Mouse (Mus musculus): ENCODE data around the gene 4930556J24Rik. TPM values are rescaled to one million over a fixed set of nuclear protein-coding genes. Genes with fewer than 3 reads are reported as not detected.
"Not testable (repeated sequence)": the region's sequence is repeated elsewhere in the genome, so short reads cannot be mapped to it uniquely, and the experiment has no call there.

The 4930556J24Rik gene
- total RNA-seq, 1 experiment from 2014 or later, result not detected

DNA sequence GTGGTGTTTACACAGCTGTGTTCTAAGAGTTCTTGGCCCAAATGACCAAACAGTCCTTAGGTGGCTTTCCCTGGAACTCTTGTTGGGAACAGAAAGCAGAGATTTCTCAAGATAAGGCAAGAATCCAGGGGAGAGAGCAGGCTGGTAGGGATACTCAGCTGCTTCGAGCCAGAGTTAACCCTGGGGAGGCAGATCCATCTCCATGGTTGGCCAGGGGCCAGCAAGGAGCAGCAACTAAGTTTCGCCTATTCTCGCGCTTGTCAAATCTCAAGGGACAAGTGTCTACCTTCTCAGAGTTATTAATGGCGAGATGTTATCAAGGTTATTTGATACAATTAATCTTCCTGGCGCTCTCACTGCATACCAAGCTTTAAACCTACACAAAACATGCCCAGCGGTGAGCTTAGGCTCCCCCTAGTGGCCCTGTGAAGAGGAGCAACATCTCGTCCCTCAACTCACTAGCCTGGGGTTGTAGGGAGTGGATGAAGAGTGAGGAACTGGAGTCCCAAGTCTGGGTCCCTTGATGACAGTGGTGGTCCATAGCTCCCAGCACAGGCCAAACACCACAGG is 55.2 kb downstream of the 4930556J24Rik start:
- DNase-seq, result peak; percentile 74

DNA sequence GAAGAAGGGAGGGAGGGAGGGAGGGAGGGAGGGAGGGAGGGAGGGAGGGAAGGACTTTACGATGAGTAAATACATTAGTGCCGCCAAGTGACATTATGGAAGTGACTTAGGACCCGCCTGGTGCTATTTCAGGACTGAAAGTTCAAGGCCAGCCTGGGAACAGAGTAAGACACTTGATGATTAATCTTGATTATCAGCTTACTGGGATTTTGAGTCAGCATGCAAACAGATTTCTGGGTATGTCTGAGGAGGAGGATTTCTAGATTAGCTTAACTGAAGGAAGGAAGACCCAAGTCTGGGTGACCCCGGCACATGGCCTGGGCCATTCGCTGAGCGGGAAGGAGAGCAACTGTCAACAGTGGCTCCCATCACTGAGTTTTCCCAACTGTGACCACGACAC is 56.1 kb downstream of the 4930556J24Rik start:
- peak; percentile 70 for DNase-seq

- peak; percentile 49 for DNase-seq
These were observed 57.8 kb downstream of the 4930556J24Rik start for GRCm38 (mm10) chr11:3918738-3919137.

GRCm38 (mm10) chr11:3914109-3914840 is 62.3 kb downstream of the 4930556J24Rik start, which contains the start of gene Slc35e4:
Slc35e4 (minus strand) TSS chr11:3914664.
- peak; percentile 92 for DNase-seq

DNA sequence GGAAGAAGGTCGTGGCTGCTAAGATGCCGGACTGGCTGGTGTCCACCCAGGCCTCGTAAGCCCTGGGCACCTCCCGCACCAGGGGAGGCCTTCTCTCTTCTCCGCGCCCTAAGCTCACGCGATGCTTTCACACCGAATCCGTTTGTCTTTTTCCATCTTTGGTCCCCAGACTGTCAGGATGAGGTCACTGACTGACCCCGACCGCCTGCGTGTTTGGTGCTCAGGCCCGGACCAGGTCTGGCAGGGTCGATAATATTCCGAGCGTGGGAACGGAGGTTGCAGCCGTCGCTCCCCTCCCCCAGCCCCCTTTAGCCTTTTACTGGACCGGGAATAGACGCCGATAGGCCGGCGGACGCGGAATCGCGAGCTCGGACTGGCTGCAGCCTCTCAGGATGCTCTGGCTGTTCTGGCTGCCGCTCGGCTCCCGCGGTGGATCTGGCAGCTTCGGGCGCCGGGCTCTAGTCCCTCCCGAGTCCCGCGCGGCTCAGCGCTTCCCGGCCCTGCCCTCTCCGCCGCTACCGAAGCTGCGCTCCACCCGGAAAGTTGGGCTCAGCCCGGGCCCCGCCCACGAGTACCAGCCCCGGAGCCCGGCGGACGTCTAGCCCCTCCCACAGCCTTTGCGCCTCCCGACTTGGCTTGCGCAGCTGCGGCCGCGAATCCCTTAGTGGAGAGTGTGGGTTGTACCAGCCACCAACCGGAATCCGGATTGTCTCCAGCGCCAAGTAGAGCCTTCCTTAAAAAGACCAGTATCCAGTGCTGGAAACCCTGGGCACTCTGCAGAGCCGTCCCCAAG is 63.1 kb downstream of the 4930556J24Rik start:
- peak; percentile 95 for DNase-seq

DNA sequence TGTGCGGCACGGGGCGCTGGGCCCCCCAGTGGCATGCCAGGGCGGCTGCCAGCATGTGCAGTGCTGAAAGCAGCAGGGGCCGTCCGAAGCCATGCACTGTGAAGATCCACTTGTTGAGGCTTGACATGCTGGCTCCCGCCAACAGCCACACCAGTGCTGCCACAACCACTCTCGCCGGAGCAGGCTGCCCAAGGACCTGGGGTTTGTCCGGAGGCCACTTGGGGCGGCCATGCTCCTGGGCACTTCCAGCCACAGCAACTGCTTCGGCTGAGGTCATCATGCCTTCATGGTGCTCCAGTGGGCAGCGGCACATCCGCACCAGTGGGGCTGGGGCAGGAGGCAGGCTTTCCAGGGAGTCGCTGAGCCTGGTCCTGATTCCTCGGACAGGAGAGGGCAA is 63.7 kb downstream of the 4930556J24Rik start:
- peak; percentile 62 for DNase-seq

DNA sequence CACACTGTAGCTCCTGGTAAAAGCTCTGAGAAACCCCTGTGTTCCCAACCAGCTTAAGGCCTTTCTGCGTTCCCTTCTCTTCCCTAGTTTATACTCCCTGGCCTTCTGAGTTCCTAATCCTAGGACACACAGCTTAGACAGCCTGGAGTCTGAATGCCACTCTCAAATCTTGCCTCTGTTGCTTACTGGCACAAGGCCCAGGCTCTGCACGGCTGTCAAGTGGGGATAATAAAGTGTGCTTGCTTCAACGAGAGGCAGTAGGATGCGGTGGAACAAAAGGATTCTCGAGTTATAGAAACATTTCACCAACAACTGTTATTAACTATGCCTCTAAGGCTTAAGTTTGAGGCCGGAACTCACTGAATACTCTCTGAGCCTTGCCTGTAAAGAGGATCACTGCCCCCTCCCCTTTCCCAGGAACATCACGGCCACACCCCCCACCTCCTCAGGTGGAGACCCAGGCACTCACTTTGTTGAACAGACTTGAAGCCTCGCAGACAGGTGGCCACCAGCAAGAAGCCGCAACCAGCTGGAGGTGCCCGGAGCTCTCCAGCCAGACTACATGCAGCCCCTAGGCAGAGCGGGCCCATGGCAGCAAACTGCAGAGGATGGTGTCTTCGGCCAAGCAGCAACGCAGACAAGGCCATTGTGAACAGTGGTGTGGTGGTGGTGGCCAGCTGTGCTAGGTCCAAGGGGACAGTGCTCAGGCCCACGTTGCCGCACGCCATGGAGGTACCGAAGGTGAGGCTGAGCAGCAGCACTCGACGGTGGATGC is 64.3 kb downstream of the 4930556J24Rik start:
- peak; percentile 52 for DNase-seq

GRCm38 (mm10) chr11:3911440-3911839 is 65.1 kb downstream of the 4930556J24Rik start:
- not testable (repeated sequence) for DNase-seq

- DNase-seq, result no peak
These were observed 65.9 kb downstream of the 4930556J24Rik start for GRCm38 (mm10) chr11:3910513-3911310.

DNA sequence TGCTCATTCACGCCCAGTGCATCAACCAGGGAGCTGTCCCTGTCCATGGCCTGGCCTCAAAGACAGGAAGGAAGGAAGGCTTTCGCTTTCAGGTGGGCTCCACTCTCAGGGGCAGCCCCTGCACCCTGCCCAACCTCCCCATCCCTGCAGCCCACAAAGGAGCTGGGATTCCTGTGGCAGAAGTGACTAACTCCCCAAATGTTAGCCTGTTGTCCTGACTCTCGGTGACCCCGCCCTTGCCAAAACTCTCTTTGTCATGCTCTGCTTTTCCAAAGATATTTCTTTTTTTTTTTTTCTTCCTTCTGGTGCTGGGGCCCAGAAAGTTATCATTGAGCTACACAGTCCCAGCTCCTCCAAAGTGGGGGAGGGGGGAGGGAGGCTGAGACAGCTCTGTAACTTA is 67.3 kb downstream of the 4930556J24Rik start:
- DNase-seq, result no peak

- peak; percentile 39 for DNase-seq
These were observed 71.1 kb downstream of the 4930556J24Rik start for GRCm38 (mm10) chr11:3905446-3905845.

GRCm38 (mm10) chr11:3904673-3905072 is 71.9 kb downstream of the 4930556J24Rik start:
- DNase-seq, result no peak

DNA sequence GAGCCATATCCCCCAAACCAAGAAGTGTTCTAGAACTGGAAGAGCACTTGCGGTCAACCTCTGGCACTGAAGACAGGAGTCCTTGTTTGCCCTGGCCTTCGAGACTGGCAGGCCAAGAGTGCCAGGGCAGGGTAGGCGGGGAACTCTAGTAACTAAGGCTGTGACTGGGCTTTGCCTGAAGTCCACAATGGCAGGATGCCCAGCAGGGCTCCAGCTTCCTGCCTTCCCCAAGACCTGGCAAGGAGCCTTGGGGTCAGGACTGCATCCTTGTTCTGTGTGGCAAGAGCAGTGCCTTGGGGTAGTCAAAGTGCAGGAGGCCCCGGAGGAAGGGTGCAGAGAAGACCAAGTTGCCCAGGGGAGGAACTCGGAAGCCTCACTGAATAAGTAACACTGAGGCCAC is 73.5 kb downstream of the 4930556J24Rik start:
- DNase-seq, result peak; percentile 90

GRCm38 (mm10) chr11:3902516-3902915 is 74.1 kb downstream of the 4930556J24Rik start:
- no peak for DNase-seq

- no peak for DNase-seq
These were observed 76.3 kb downstream of the 4930556J24Rik start for GRCm38 (mm10) chr11:3900296-3900695.

DNA sequence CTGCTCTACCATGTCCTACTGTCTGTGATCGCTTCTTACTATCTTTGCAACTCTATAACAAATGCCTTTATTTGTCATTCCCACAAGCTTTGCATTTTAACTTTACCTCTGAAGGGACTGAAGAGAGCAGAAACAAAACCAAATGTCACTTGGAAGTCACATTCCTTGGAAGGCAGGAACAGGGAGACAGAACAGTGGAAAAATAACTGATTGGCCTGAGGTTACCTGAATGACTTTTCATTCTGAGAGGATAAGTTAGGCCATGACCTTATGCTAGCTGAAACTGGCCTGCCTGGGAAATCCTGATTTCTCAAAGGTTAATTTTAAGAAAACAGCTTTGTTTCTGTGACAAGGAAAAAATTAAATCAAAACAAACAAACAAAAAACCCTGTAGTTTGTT is 80.6 kb downstream of the 4930556J24Rik start:
- DNase-seq, result no peak

- DNase-seq, result no peak
These were observed 81.1 kb downstream of the 4930556J24Rik start for GRCm38 (mm10) chr11:3895458-3895857.

DNA sequence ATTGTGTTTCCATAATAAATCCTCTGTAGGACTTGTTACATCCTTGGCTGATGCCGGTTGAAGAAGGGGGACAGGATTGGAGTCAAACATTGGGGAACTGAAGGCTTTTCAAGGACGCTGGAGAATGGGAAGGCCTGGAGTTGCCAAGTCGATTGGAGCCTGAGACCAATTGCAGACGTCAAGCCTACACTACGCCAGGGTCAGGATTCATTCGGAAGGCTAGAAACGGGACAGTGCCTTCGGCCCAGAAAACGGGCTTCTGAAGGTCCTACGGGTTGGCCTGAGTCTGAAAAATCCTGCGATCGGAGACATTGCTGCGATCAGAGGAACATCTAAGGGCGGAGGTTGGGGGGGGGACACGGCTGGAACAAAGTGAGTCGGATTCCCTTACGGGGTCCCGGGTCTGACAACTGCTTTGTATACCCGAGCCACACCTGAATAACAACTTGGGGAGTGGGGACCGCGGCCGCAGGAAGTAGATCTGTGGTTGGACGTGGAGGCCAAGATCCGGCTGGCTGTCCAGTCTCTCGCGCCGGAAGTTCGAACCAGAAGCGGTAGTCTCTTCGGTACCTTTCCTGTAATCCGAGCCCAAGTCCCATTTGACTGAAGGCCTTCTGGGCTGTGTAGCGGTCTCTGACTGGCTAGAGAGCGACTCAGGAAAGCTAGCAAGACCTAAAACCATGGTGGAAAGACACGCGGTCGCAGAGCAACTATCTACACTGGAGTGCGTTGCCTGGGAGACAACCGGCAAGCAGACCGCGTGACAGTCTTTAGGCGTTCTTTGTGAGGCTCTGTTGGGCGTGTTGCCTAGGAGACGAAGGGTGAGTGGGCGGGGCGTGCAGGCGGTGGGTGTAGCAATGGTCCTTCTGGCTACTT is 81.9 kb downstream of the 4930556J24Rik start, which contains the start of the genes 4921536K21Rik and Dusp18:
Gene 4921536K21Rik (minus strand): TSS at position 693 of the 876 bp plus-strand sequence.
Gene Dusp18 (plus strand): TSS at position 835 of the 876 bp plus-strand sequence.
- DNase-seq, result peak; percentile 95

DNA sequence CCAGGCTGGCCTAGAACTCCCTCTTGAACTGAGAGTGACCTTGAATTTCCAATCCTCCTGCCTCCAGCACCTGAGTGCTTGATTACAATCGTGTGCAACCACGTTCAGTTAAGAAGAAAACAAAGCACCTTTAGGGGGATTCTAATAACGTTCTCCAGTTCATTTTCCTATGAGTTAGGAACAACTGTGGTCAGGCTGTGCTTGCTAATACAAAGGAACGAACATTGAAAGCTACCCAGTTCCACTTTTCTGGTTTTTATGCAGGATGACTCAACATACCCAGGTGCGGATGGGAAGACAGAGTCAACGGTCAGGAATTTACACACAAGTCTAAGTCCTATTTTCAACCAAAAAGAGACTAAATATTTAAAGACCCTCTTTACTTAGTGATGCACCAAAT is 82.6 kb downstream of the 4930556J24Rik start:
- no peak for DNase-seq
